Mouse (Mus musculus) liver, embryonic 14.5 days (tissue): ENCODE data around the gene Luzp2. TPM values are rescaled to one million over a fixed set of nuclear protein-coding genes. Genes with fewer than 3 reads are reported as not detected.

Experiments
- ATAC-seq: fragments of 200-750 bp; cut with Nextera tagmentation; 2 replicates; pipeline ENCODE4 v1.8.0; 2017; ENCODE audit warnings: moderate number of reproducible peaks, mild to moderate bottlenecking, moderate library complexity; ENCODE audit not compliant: insufficient read depth
- DNase-seq, 3 experiments: peaks; one replicate each; pipeline ENCODE4 v3.0.0-alpha.2; 2012 to 2013; ENCODE audit warnings: low read depth in 3 of 3, low spot score in 3 of 3
- H3K27ac ChIP-seq: fragments of 300-500 bp; sonication (generic); 2 replicates; pipeline ENCODE4 v1.5.1; 2014; ENCODE audit warnings: moderate library complexity, mild to moderate bottlenecking, control low read depth, inconsistent platforms
- H3K27me3 ChIP-seq: fragments of 300-500 bp; sonication (generic); 2 replicates; pipeline ENCODE4 v1.6.1; 2014; ENCODE audit warnings: mild to moderate bottlenecking, low read length, moderate library complexity; ENCODE audit not compliant: control insufficient read depth, insufficient read depth
- H3K36me3 ChIP-seq: fragments of 300-500 bp; sonication (generic); replicated peaks from 2 replicates; pipeline ENCODE4 v1.6.1; 2014; ENCODE audit warnings: low read depth; ENCODE audit not compliant: control insufficient read depth, insufficient read depth
- H3K4me1 ChIP-seq, 2 experiments: fragments of 200-500 bp in 1 of 2; fragments of 300-500 bp in 1 of 2; sonication (generic) in 1 of 2; replicated peaks; 2 replicates each; pipeline ENCODE4 v1.6.1; 2012 to 2014; ENCODE audit warnings: antibody characterized with exemption in 1 of 2, inconsistent platforms in 1 of 2, low read length in 1 of 2; ENCODE audit not compliant: control insufficient read depth in 2 of 2, insufficient read depth in 2 of 2
- H3K4me2 ChIP-seq: fragments of 300-500 bp; sonication (generic); 2 replicates; pipeline ENCODE4 v1.6.1; 2014; ENCODE audit warnings: low read depth, mild to moderate bottlenecking, control low read depth, moderate library complexity
- H3K4me3 ChIP-seq, 2 experiments: fragments of 200-500 bp in 1 of 2; fragments of 300-500 bp in 1 of 2; sonication (generic) in 1 of 2; 2 replicates each; pipeline ENCODE4 v1.5.1; 2012 to 2014; ENCODE audit warnings: low read depth in 2 of 2, low read length in 2 of 2, mild to moderate bottlenecking in 2 of 2, control low read depth in 1 of 2, inconsistent platforms in 1 of 2, moderate library complexity in 1 of 2; ENCODE audit not compliant: insufficient read depth in 1 of 2
- H3K9ac ChIP-seq: fragments of 300-500 bp; sonication (generic); replicated peaks from 2 replicates; pipeline ENCODE4 v1.6.1; 2014; ENCODE audit warnings: mild to moderate bottlenecking, control low read depth, moderate library complexity
- H3K9me3 ChIP-seq: fragments of 300-500 bp; sonication (generic); 2 replicates; pipeline ENCODE4 v1.6.1; 2016; ENCODE audit warnings: low read length, mixed read lengths; ENCODE audit not compliant: control insufficient read depth
- CTCF ChIP-seq: IDR thresholded peaks from 2 replicates; pipeline ENCODE4 v1.5.1; 2016; ENCODE audit warnings: antibody characterized with exemption, low read depth, control low read depth
- EP300 ChIP-seq: IDR thresholded peaks from 2 replicates; pipeline ENCODE4 v1.6.1; 2016; ENCODE audit warnings: antibody characterized with exemption, low read depth
- WGBS: fragments of 180-500 bp; shearing (Covaris S2); extraction: QIAGEN DNeasy Blood & Tissue Kit; methylation state at CpG from one replicate; pipeline ENCODE4 v1.1.7; 2014; ENCODE audit not compliant: insufficient replicate concordance; 5-methylcytosine and 5-hydroxymethylcytosine counted together
- polyA plus RNA-seq, 2 experiments: library from polyadenylated mRNA; depleted of rRNA in 1 of 2; stranded (reverse) in 1 of 2; unstranded in 1 of 2; fragments of >200 nt; fragmentation: Nextera tagmentation in 1 of 2; extraction: Ambion mirVana in 1 of 2; gene quantifications; 2 replicates each; pipeline versions ENCODE4 v1.2.1 to v1.2.3; 2012 to 2014

Gene Luzp2
- polyA plus RNA-seq, 2 experiments: 0.01 TPM; not detected in 1

GRCm38 (mm10) chr7:54836437-54836836 lies 1.1 kb downstream of the Luzp2 start:
- WGBS: 55% methylated on average over 5 of the region's 5 CpGs
- Histone ChIP-seq H3K4me2 (no peak overlapping the region), H3K4me3 (no peak overlapping the region), H3K36me3 (no peaks in the 10 kb centered on the region), H3K9ac (no peak overlapping the region), H3K4me1 (no peaks in the 10 kb centered on the region), H3K27me3 (no peaks in the 10 kb centered on the region; the same call in 1 of the 2 replicates), H3K27ac (no peak overlapping the region), H3K9me3 (no peaks in the 10 kb centered on the region)
- ATAC-seq (no peak), DNase-seq (no peak)
- TF ChIP-seq CTCF: no peak
- no peak for TF ChIP-seq EP300

DNA sequence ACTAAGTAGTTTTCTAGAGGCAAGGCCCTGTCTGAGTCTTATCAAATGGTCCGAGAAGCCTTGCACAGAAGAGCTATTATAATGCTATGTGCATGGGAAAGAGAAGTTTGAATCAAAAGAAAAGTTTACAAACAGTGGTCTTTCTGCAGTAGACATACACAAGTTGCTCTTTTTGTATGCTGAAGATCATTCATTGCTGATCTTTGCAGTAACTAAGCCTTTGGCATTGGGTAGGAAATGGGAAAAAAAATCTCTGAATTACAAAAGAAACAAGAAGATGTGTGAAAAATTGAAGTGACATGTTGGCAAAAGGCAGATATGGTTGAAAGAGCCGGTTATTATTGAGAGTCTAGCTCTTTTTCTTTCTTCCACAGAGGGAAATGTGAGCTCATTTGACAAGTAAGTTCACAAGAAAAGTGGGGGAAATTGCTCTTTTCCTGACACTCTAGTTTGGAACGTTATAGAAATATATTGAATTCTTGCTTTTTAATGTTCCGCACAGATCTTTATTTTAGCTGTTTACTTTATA lies 7.6 kb downstream of the Luzp2 start:
- Histone ChIP-seq H3K4me1 (no peaks in the 10 kb centered on the region), H3K27ac (no peak overlapping the region), H3K36me3 (no peaks in the 10 kb centered on the region), H3K4me3 (no peak overlapping the region), H3K9me3 (no peaks in the 10 kb centered on the region), H3K27me3 (no peaks in the 10 kb centered on the region), H3K4me2 (no peak overlapping the region), H3K9ac (no peak overlapping the region)
- DNase-seq (no peak), ATAC-seq (no peak)
- TF ChIP-seq CTCF (no peak), EP300 (no peak)
- WGBS: 58% methylated on average over 4 of the region's 4 CpGs

DNA sequence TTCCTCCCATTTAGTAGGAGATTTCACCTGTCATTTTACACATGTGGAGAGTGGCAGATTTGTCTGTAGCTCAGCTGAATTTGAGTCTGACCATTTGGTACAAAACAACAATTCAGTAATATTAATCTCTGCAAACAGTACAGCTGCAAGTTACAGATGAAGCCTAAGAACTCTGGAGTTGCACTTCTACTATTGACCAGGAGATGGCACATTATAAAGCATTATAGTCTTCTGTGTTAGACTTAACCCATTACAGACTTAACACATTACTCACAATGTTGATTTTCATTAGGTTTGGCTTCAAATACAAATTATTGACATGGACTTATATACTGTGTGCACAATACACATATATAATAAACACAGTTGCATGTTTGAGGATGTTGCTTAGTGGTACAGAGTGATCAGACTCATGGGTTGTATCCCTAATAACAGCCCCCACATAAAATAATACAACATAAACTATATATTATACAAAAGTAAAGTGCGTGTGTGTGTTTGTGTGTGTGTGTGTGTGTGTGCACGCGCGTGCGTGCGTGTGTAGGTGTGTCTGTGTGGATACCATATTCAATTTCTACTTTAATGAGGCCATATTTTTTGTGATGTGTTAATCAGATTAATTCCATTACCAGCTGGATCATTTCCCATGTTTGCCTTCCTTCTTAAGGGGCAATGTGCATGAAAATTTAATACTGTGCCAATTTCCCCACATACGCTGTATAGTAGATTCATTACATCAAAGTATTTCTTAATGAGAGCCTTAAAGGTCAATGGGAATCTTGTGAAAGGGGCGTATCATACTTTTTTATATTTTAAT lies 10.8 kb downstream of the Luzp2 start:
- WGBS: 74% methylated on average over 8 of the region's 8 CpGs
- H3K27ac ChIP-seq: no peak overlapping the region
- TF ChIP-seq CTCF (no peak), EP300 (no peak)
- no peak for ATAC-seq
- no peaks in the 10 kb centered on the region for H3K36me3 ChIP-seq
- no peak overlapping the region for H3K4me2 ChIP-seq
- H3K27me3 ChIP-seq: no peaks in the 10 kb centered on the region
- no peak overlapping the region for H3K9ac ChIP-seq
- H3K4me1 ChIP-seq: no peaks in the 10 kb centered on the region
- H3K4me3 ChIP-seq: no peak overlapping the region
- no peaks in the 10 kb centered on the region for H3K9me3 ChIP-seq
- no peak for DNase-seq

DNA sequence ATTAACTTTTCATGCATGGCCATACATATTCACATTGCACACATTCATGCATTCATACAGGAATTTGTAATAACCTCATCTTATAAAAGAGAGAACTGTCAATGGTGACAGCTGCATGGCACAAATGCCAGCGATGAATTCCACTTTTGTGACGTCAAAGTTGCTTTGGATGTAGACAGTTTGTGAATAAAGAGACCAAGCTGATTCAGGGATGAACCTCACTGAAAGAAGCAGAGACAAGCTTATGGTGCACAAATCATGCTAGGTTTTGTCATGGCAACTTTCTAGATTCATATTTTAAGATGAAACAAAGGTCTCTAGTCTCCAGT lies 11.4 kb downstream of the Luzp2 start:
- no peak for ATAC-seq
- no peak for TF ChIP-seq EP300
- no peak for TF ChIP-seq CTCF
- Histone ChIP-seq H3K36me3 (no peaks in the 10 kb centered on the region), H3K4me2 (no peak overlapping the region), H3K27ac (no peak overlapping the region), H3K9me3 (no peaks in the 10 kb centered on the region), H3K4me1 (no peaks in the 10 kb centered on the region), H3K27me3 (no peaks in the 10 kb centered on the region), H3K4me3 (no peak overlapping the region), H3K9ac (no peak overlapping the region)
- 76% methylated on average over 2 of the region's 2 CpGs for WGBS
- no peak for DNase-seq

GRCm38 (mm10) chr7:54852860-54853259 lies 17.6 kb downstream of the Luzp2 start:
- WGBS: 39% methylated on average over 1 of the region's 1 CpGs
- Histone ChIP-seq H3K9ac (no peak overlapping the region), H3K27me3 (no peaks in the 10 kb centered on the region), H3K27ac (no peak overlapping the region), H3K36me3 (no peaks in the 10 kb centered on the region), H3K4me3 (no peak overlapping the region), H3K4me1 (no peaks in the 10 kb centered on the region), H3K9me3 (no peaks in the 10 kb centered on the region), H3K4me2 (no peak overlapping the region)
- no peak for ATAC-seq
- DNase-seq: no peak
- TF ChIP-seq CTCF (no peak), EP300 (no peak)
